Mouse (Mus musculus) limb, embryonic 12.5 days (tissue): ENCODE measurements around the gene Vmn1r100. TPM values are rescaled to one million over a fixed set of nuclear protein-coding genes. Genes with fewer than 3 reads are reported as not detected.
"Not testable (repeated sequence)": the region's sequence is repeated elsewhere in the genome, so short reads cannot be mapped to it uniquely, and the experiment has no call there.

Experiments used
- ATAC-seq: fragments of 200-750 bp; cut with Nextera tagmentation; 2 replicates; pipeline ENCODE4 v1.8.0; 2017; ENCODE audit warnings: low read depth, moderate TSS enrichment; ENCODE audit not compliant: insufficient number of reproducible peaks, insufficient read depth, low FRiP score, low TSS enrichment
- H3K27ac ChIP-seq: fragments of 300-500 bp; sonication (generic); 2 replicates; pipeline ENCODE4 v1.5.1; 2016; ENCODE audit warnings: mild to moderate bottlenecking, moderate library complexity
- H3K27me3 ChIP-seq: fragments of 300-500 bp; sonication (generic); 2 replicates; pipeline ENCODE4 v1.6.1; 2016; ENCODE audit warnings: mild to moderate bottlenecking, moderate library complexity
- H3K36me3 ChIP-seq: fragments of 300-500 bp; sonication (generic); 2 replicates; pipeline ENCODE4 v1.6.1; 2016; ENCODE audit warnings: mild to moderate bottlenecking, moderate library complexity
- H3K4me1 ChIP-seq: fragments of 300-500 bp; sonication (generic); replicated peaks from 2 replicates; pipeline ENCODE4 v1.6.1; 2016
- H3K4me2 ChIP-seq: fragments of 300-500 bp; sonication (generic); 2 replicates; pipeline ENCODE4 v1.6.1; 2016; ENCODE audit warnings: mild to moderate bottlenecking, moderate library complexity
- H3K4me3 ChIP-seq: fragments of 300-500 bp; sonication (generic); replicated peaks from 2 replicates; pipeline ENCODE4 v1.5.1; 2016; ENCODE audit warnings: mild to moderate bottlenecking
- H3K9ac ChIP-seq: fragments of 300-500 bp; sonication (generic); replicated peaks from 2 replicates; pipeline ENCODE4 v1.6.1; 2016; ENCODE audit warnings: mild to moderate bottlenecking, moderate library complexity
- H3K9me3 ChIP-seq: fragments of 300-500 bp; sonication (generic); 2 replicates; pipeline ENCODE4 v1.6.1; 2016; ENCODE audit warnings: mild to moderate bottlenecking, moderate library complexity
- WGBS: fragments of 180-500 bp; shearing (Covaris S2); methylation state at CpG from one replicate; pipeline ENCODE4 v1.1.7; 2016; 5-methylcytosine and 5-hydroxymethylcytosine counted together
- polyA plus RNA-seq: library from polyadenylated mRNA; unstranded; fragments of >200 nt; fragmentation: Nextera tagmentation; extraction: Ambion mirVana; gene quantifications from 2 replicates; pipeline ENCODE4 v1.2.1, GENCODE M21; 2016

The Vmn1r100 gene
- polyA plus RNA-seq, result not detected in 2 replicates

DNA sequence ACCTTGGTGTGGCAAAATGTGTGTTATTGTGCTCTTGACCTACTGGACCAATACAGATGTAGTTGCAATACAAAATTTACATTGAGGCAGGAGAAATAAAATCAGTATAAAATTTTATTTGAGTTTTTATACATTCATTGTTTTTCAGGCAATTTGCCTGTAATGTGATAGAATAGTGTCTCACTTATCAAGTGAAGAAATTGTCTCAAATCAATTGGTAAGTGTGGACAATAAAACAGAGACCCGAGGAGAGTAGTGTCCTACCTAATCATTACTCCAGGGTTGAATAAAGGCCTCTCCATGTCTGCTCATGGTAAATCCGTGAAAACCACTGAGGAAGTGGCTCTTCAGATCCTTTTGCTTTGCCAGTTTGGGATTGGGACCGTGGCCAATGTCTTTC lies at the start of gene Vmn1r100:
Gene Vmn1r100 (plus strand): TSS at position 301 of the 400 bp plus-strand sequence.
- not testable (repeated sequence) for H3K4me2 ChIP-seq, H3K36me3 ChIP-seq, H3K27ac ChIP-seq, H3K9me3 ChIP-seq, ATAC-seq, H3K9ac ChIP-seq, H3K4me1 ChIP-seq, H3K4me3 ChIP-seq, H3K27me3 ChIP-seq
- WGBS, result no CpG with 5 or more reads among the region's 3 CpGs

GRCm38 (mm10) chr7:20375310-20375709 lies 42.4 kb upstream of the Vmn1r100 start, which contains the start of gene Gm5728:
Gene Gm5728, minus strand, starts transcription at chr7:20375410.
- H3K9ac ChIP-seq, ATAC-seq, H3K9me3 ChIP-seq, H3K4me3 ChIP-seq, H3K27me3 ChIP-seq, H3K4me1 ChIP-seq, H3K36me3 ChIP-seq, H3K4me2 ChIP-seq, H3K27ac ChIP-seq: not testable (repeated sequence)
- no CpG with 5 or more reads among the region's 1 CpGs for WGBS

GRCm38 (mm10) chr7:20442493-20442892 lies 24.8 kb downstream of the Vmn1r100 start, which contains the start of gene Vmn1r101:
Gene Vmn1r101, minus strand, starts transcription at chr7:20442593.
- H3K9me3 ChIP-seq, H3K4me1 ChIP-seq, H3K36me3 ChIP-seq, H3K4me2 ChIP-seq, H3K27ac ChIP-seq, H3K27me3 ChIP-seq, H3K9ac ChIP-seq, ATAC-seq, H3K4me3 ChIP-seq: not testable (repeated sequence)
- no CpG with 5 or more reads among the region's 2 CpGs for WGBS

Other genes with a start within 250 kb of the Vmn1r100 start
- gene Vmn1r94, start 249.6 kb upstream of the Vmn1r100 start, polyA plus RNA-seq, result not detected in 2 replicates
- not detected in 2 replicates for gene Vmn1r95, start 224.2 kb upstream of the Vmn1r100 start, polyA plus RNA-seq
- gene Gm6164, start 212.3 kb upstream of the Vmn1r100 start, polyA plus RNA-seq, result not detected in 2 replicates
- gene Gm4498, start 184.1 kb upstream of the Vmn1r100 start, polyA plus RNA-seq, result not detected in 2 replicates
- not detected in 2 replicates for gene Gm5890, start 155.1 kb upstream of the Vmn1r100 start, polyA plus RNA-seq
- not detected in 2 replicates for gene Gm4133, start 83.9 kb upstream of the Vmn1r100 start, polyA plus RNA-seq
- not detected in 2 replicates for gene Gm5728, start 42.5 kb upstream of the Vmn1r100 start, polyA plus RNA-seq
- not detected in 2 replicates for gene Vmn1r101, start 24.7 kb downstream of the Vmn1r100 start, polyA plus RNA-seq
- gene Gm10670, start 57.0 kb downstream of the Vmn1r100 start, polyA plus RNA-seq, result not detected in 2 replicates
- not detected in 2 replicates for gene Vmn1r103, start 92.6 kb downstream of the Vmn1r100 start, polyA plus RNA-seq
- not detected in 2 replicates for gene Vmn1r104, start 115.9 kb downstream of the Vmn1r100 start, polyA plus RNA-seq
- not detected in 2 replicates for gene Gm5726, start 127.8 kb downstream of the Vmn1r100 start, polyA plus RNA-seq
- not detected in 2 replicates for gene Gm4141, start 158.3 kb downstream of the Vmn1r100 start, polyA plus RNA-seq
- not detected in 2 replicates for gene Gm4513, start 181.1 kb downstream of the Vmn1r100 start, polyA plus RNA-seq